Mouse (Mus musculus) CH12.LX (cell line): ENCODE measurements around the gene Tmem198. TPM values are rescaled to one million over a fixed set of nuclear protein-coding genes. Genes with fewer than 3 reads are reported as not detected.

Experiments
- DNase-seq: peaks from one replicate; pipeline ENCODE4 v3.0.0-alpha.2; 2013; ENCODE audit errors: extremely low read depth
- H3K27ac ChIP-seq: 2 replicates; pipeline ENCODE4 v1.5.1; 2012; ENCODE audit warnings: low read depth, mild to moderate bottlenecking, control low read depth, moderate library complexity; ENCODE audit not compliant: insufficient read depth
- H3K27me3 ChIP-seq: replicated peaks from 2 replicates; pipeline ENCODE3; 2012; ENCODE audit warnings: inconsistent platforms
- H3K36me3 ChIP-seq, 2 experiments: replicated peaks in 1 of 2; 2 replicates each; pipeline versions ENCODE3 to v1.6.1; 2012; ENCODE audit warnings: inconsistent platforms in 1 of 2, low read length in 1 of 2, mild to moderate bottlenecking in 1 of 2, mixed read lengths in 1 of 2, moderate library complexity in 1 of 2; ENCODE audit not compliant: control insufficient read depth in 1 of 2, insufficient read depth in 1 of 2
- H3K4me1 ChIP-seq, 2 experiments: 2 replicates each; pipeline ENCODE4 v1.6.1; 2012; ENCODE audit warnings: inconsistent platforms in 1 of 2, moderate library complexity in 1 of 2; ENCODE audit not compliant: insufficient read depth in 2 of 2, control insufficient read depth in 1 of 2
- H3K4me2 ChIP-seq: 2 replicates; pipeline ENCODE4 v1.6.1; 2012; ENCODE audit warnings: low read depth, mild to moderate bottlenecking, control low read depth; ENCODE audit not compliant: poor library complexity, insufficient read depth, severe bottlenecking
- H3K4me3 ChIP-seq, 3 experiments: fragments of 150-350 bp in 1 of 3; sonication (generic) in 1 of 3; replicated peaks in 1 of 3; 2 replicates each; pipeline versions ENCODE3 to v1.5.1; 2011 to 2012; ENCODE audit warnings: low read depth in 2 of 3, low read length in 2 of 3, mild to moderate bottlenecking in 2 of 3, moderate library complexity in 2 of 3, control low read depth in 1 of 3, improper control_type of control experiment in 1 of 3, inconsistent platforms in 1 of 3, mixed read lengths in 1 of 3; ENCODE audit not compliant: poor library complexity in 1 of 3
- H3K79me2 ChIP-seq: replicated peaks from 2 replicates; pipeline ENCODE4 v1.6.1; 2012; ENCODE audit warnings: mild to moderate bottlenecking, moderate library complexity; ENCODE audit not compliant: control insufficient read depth, poor library complexity, insufficient read depth, severe bottlenecking; ENCODE audit errors: extremely low read depth
- H3K9ac ChIP-seq: 2 replicates; pipeline ENCODE4 v1.6.1; 2012; ENCODE audit warnings: low read depth, mild to moderate bottlenecking, control low read depth, moderate library complexity; ENCODE audit not compliant: insufficient read depth
- H3K9me3 ChIP-seq: replicated peaks from 2 replicates; pipeline ENCODE3; 2012; ENCODE audit warnings: low read length, inconsistent platforms, mixed read lengths
- BHLHE40 ChIP-seq: IDR thresholded peaks from 2 replicates; pipeline ENCODE4 v1.6.1; 2011; ENCODE audit warnings: mild to moderate bottlenecking, low read depth, low read length, improper control_type of control experiment
- CTCF ChIP-seq, 2 experiments: IDR thresholded peaks in 1 of 2; conservative IDR thresholded peaks in 1 of 2; 2 replicates each; pipeline ENCODE4 v1.5.1; 2011 to 2012; ENCODE audit warnings: low read depth in 2 of 2, low read length in 2 of 2, improper control_type of control experiment in 1 of 2, inconsistent platforms in 1 of 2, mild to moderate bottlenecking in 1 of 2, moderate library complexity in 1 of 2
- E2F4 ChIP-seq: IDR thresholded peaks from 2 replicates; pipeline ENCODE4 v1.6.1; 2011; ENCODE audit warnings: low read depth, low read length, improper control_type of control experiment; ENCODE audit not compliant: insufficient replicate concordance
- ELF1 ChIP-seq: IDR thresholded peaks from 2 replicates; pipeline ENCODE4 v1.6.1; 2014; ENCODE audit warnings: low read depth, mild to moderate bottlenecking, inconsistent platforms, low read length, improper control_type of control experiment
- EP300 ChIP-seq: IDR thresholded peaks from 2 replicates; pipeline ENCODE4 v1.6.1; 2011; ENCODE audit warnings: low read length, improper control_type of control experiment
- GABPA ChIP-seq: IDR thresholded peaks from 2 replicates; pipeline ENCODE4 v1.6.1; 2012; ENCODE audit warnings: low read depth, low read length, improper control_type of control experiment, inconsistent platforms; ENCODE audit not compliant: insufficient replicate concordance
- HCFC1 ChIP-seq: IDR thresholded peaks from 2 replicates; pipeline ENCODE4 v1.6.1; 2012; ENCODE audit warnings: low read depth, mild to moderate bottlenecking, inconsistent platforms, low read length, improper control_type of control experiment
- IRF4 ChIP-seq: IDR thresholded peaks from 2 replicates; pipeline ENCODE4 v1.6.1; 2014; ENCODE audit warnings: low read depth, mild to moderate bottlenecking, inconsistent platforms, low read length, improper control_type of control experiment
- MAFK ChIP-seq: IDR thresholded peaks from 2 replicates; pipeline ENCODE4 v1.6.1; 2011; ENCODE audit warnings: low read length, improper control_type of control experiment; ENCODE audit not compliant: insufficient replicate concordance
- MAX ChIP-seq: IDR thresholded peaks from 2 replicates; pipeline ENCODE4 v1.6.1; 2011; ENCODE audit warnings: low read length, improper control_type of control experiment
- MAZ ChIP-seq: IDR thresholded peaks from 2 replicates; pipeline ENCODE4 v1.6.1; 2012; ENCODE audit warnings: low read depth, mild to moderate bottlenecking, inconsistent platforms, low read length, improper control_type of control experiment, moderate library complexity
- MXI1 ChIP-seq: IDR thresholded peaks from 2 replicates; pipeline ENCODE4 v1.6.1; 2011; ENCODE audit warnings: mild to moderate bottlenecking, low read depth, low read length, improper control_type of control experiment
- NELFE ChIP-seq: IDR thresholded peaks from 2 replicates; pipeline ENCODE4 v1.6.1; 2011; ENCODE audit warnings: low read depth, low read length, improper control_type of control experiment
- PAX5 ChIP-seq: IDR thresholded peaks from 2 replicates; pipeline ENCODE4 v1.6.1; 2012; ENCODE audit warnings: low read length, inconsistent platforms, mixed read lengths
- POLR2AphosphoS2 ChIP-seq: IDR thresholded peaks from 2 replicates; pipeline ENCODE4 v1.6.1; 2011; ENCODE audit warnings: low read depth, low read length, improper control_type of control experiment
- RAD21 ChIP-seq: IDR thresholded peaks from 2 replicates; pipeline ENCODE4 v1.6.1; 2011; ENCODE audit warnings: low read depth, mild to moderate bottlenecking, low read length, improper control_type of control experiment, moderate library complexity
- SMC3 ChIP-seq: IDR thresholded peaks from 2 replicates; pipeline ENCODE4 v1.6.1; 2011; ENCODE audit warnings: low read depth, low read length, improper control_type of control experiment
- TCF12 ChIP-seq: IDR thresholded peaks from 2 replicates; pipeline ENCODE4 v1.6.1; 2014; ENCODE audit warnings: low read depth, mild to moderate bottlenecking, inconsistent platforms, low read length, improper control_type of control experiment
- USF2 ChIP-seq: conservative IDR thresholded peaks from 2 replicates; pipeline ENCODE4 v1.6.1; 2011; ENCODE audit warnings: low read depth, low read length, improper control_type of control experiment
- ZKSCAN1 ChIP-seq: IDR thresholded peaks from 2 replicates; pipeline ENCODE4 v1.6.1; 2012; ENCODE audit warnings: low read depth, inconsistent platforms, low read length, improper control_type of control experiment, borderline replicate concordance
- ZMIZ1 ChIP-seq: IDR thresholded peaks from 2 replicates; pipeline ENCODE4 v1.6.1; 2012; ENCODE audit warnings: low read depth, mild to moderate bottlenecking, inconsistent platforms, low read length, improper control_type of control experiment
- ZNF384 ChIP-seq: IDR thresholded peaks from 2 replicates; pipeline ENCODE4 v1.6.1; 2012; ENCODE audit warnings: low read depth, low read length, improper control_type of control experiment, inconsistent platforms
- dilution Hi-C: fragments of 300-500 bp; cut with MboI; formaldehyde crosslinking; loops from 2 replicates; pipeline ENCODE4 v1.14.3; 2020; ENCODE audit warnings: low sequenced_read_pairs; ENCODE audit not compliant: extremely low pct_unique_long_range_greater_than_20kb, extremely low pct_ligation_motif_present
- in situ Hi-C: fragments of 300-500 bp; cut with MboI; formaldehyde crosslinking; loops from 3 replicates; pipeline ENCODE4 v1.14.3; 2019; ENCODE audit warnings: low sequenced_read_pairs, low pct_ligation_motif_present, low pct_unique_long_range_greater_than_20kb, mixed read lengths
- polyA plus RNA-seq: library from polyadenylated mRNA; unstranded; fragments of >175 nt; gene quantifications from 2 replicates; pipeline ENCODE4 v1.2.1, GENCODE M21; 2012; ENCODE audit warnings: low read depth; ENCODE audit not compliant: insufficient read length
- total RNA-seq, 2 experiments: library from RNA; depleted of rRNA; stranded (reverse); fragments of 300-350 nt in 1 of 2; fragments of >200 nt in 1 of 2; gene quantifications; 2 replicates each; pipeline ENCODE4 v1.2.3; 2012 to 2014

Gene Tmem198
- total and polyA plus RNA-seq, 3 experiments = 0.51 to 1.1 (median 0.80) TPM

GRCm38 (mm10) chr1:75462636-75463035 lies 16.7 kb upstream of the Tmem198 start:
- H3K9me3 ChIP-seq = no peaks in the 10 kb centered on the region
- H3K4me1 ChIP-seq = peaks cover 9 to 10% of the 10 kb centered on the region in 2 experiments
- no peak for TF ChIP-seq USF2
- TF ChIP-seq MAX = no peak
- TF ChIP-seq ZMIZ1 = no peak
- no peak for TF ChIP-seq EP300
- no peak for TF ChIP-seq NELFE
- no peak for TF ChIP-seq ZKSCAN1
- no peak for TF ChIP-seq TCF12
- TF ChIP-seq SMC3 = no peak
- no peak for TF ChIP-seq MAZ
- no peak for TF ChIP-seq RAD21
- no peak for TF ChIP-seq PAX5
- no peak for TF ChIP-seq MXI1
- TF ChIP-seq ZNF384 = no peak
- TF ChIP-seq, all 38 proteins: peak for 0
- H3K79me2 ChIP-seq = no peaks in the 10 kb centered on the region
- no peak overlapping the region for H3K4me3 ChIP-seq
- H3K36me3 ChIP-seq = no peaks in the 10 kb centered on the region
- no peak overlapping the region for H3K4me2 ChIP-seq
- H3K27ac ChIP-seq = no peak overlapping the region
- DNase-seq = no peak
- in situ Hi-C loops (loop anchor here (25.0 kb wide), 1 partner anchor 525 kb away; the partner anchor contains the start of gene Cfap65), dilution Hi-C loops (no loop called here)
- H3K27me3 ChIP-seq = peaks cover 49% of the 10 kb centered on the region
- no peak overlapping the region for H3K9ac ChIP-seq

GRCm38 (mm10) chr1:75463652-75464204 lies 15.6 kb upstream of the Tmem198 start:
- Histone ChIP-seq H3K79me2 (no peaks in the 10 kb centered on the region), H3K9me3 (no peaks in the 10 kb centered on the region), H3K27me3 (peaks cover 46% of the 10 kb centered on the region), H3K36me3 (no peaks in the 10 kb centered on the region), H3K9ac (no peak overlapping the region), H3K4me2 (no peak overlapping the region), H3K4me3 (no peak overlapping the region), H3K4me1 (peaks cover 5 to 9% of the 10 kb centered on the region in 2 experiments), H3K27ac (no peak overlapping the region)
- TF ChIP-seq HCFC1 (no peak), MAFK (no peak), GABPA (no peak), ZMIZ1 (no peak), SMC3 (no peak), USF2 (no peak), ZNF384 (no peak), ELF1 (no peak), E2F4 (no peak), MAZ (no peak), BHLHE40 (no peak), IRF4 (no peak), PAX5 (no peak), POLR2AphosphoS2 (no peak), ZKSCAN1 (no peak), TCF12 (no peak), CTCF (conservative IDR thresholded peaks at IDR 0.05 in 1 of 2, IDR thresholded peaks at IDR 0.05 in 1 of 2; ENCODE audit: low read depth in 2 of 2, low read length in 2 of 2) (no peak), EP300 (no peak)
- in situ Hi-C loops (loop anchor here (25.0 kb wide), 1 partner anchor 526 kb away; the partner anchor contains the start of gene Cfap65), dilution Hi-C loops (no loop called here)
- DNase-seq = no peak
